Mouse (Mus musculus) myocyte (in vitro differentiated cells): ENCODE data around the gene Lgals3bp.

ENCODE experiments used
- POLR2A ChIP-seq: IDR thresholded peaks from one replicate; pipeline ENCODE4 v1.6.1; 2011; ENCODE audit warnings: low read depth, mild to moderate bottlenecking, control low read depth, moderate library complexity; ENCODE audit not compliant: insufficient read length
- POLR2AphosphoS2 ChIP-seq: IDR thresholded peaks from one replicate; pipeline ENCODE4 v1.6.1; 2011; ENCODE audit warnings: low read depth, control low read depth; ENCODE audit not compliant: insufficient read length
- TCF12 ChIP-seq: IDR thresholded peaks from one replicate; pipeline ENCODE4 v1.6.1; 2011; ENCODE audit warnings: mild to moderate bottlenecking, control low read depth; ENCODE audit not compliant: poor library complexity, insufficient read depth, severe bottlenecking
- TCF3 ChIP-seq: IDR thresholded peaks from one replicate; pipeline ENCODE4 v1.6.1; 2011; ENCODE audit warnings: low read depth, control low read depth; ENCODE audit not compliant: insufficient read length

GRCm38 (mm10) chr11:118366108-118366507, 35.8 kb downstream of the Lgals3bp start:
- TF ChIP-seq POLR2A (no peak), POLR2AphosphoS2 (no peak), TCF12 (peak; percentile 62), TCF3 (peak; percentile 2)
